Mouse (Mus musculus): ENCODE data around the gene Ypel2.

Ypel2 gene

GRCm38 (mm10) chr11:86930636-86931180 is 62.8 kb downstream of the Ypel2 start:
- no peak for DNase-seq (ENCODE audit: low spot score)

DNA sequence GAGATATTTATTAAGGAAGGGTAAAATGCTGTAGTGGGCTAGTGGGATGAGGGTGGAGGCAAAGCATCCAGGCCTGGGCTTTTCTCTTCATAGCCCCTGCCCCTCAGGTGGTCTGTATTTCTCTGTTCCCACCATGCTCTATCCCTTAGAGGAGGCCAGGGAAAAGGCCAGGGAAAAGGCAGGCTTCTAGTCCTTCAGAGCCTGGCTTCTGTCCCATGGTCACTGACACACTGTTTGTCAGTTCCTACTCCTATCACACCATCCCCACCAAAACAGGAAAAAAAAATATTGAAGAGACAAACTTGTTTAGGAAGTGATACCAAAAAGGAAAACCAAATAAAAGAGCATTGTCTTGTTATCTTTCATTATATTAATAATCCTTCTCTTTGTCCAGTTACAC is 63.5 kb downstream of the Ypel2 start:
- DNase-seq (ENCODE audit: low spot score) = no peak

DNA sequence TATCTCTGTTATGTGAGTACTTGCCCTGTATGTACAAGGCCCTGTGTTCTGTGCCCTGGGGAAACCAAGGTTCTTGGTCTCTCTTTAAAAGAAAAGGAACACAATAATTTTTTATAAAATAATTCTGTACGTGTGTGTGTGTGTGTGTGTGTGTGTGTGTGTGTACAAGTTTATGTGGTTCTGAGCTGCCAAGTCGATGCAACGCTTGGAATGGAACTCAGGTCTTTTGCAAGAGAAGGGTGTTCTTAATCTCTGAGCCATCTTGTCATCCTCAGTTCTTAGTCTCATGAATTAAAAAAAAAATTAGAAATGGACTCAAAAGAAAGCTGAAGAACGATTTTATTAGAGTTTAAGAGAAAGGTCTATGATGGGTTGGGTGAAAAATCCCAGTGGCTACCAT is 64.0 kb downstream of the Ypel2 start:
- DNase-seq (ENCODE audit: low spot score) = no peak

DNA sequence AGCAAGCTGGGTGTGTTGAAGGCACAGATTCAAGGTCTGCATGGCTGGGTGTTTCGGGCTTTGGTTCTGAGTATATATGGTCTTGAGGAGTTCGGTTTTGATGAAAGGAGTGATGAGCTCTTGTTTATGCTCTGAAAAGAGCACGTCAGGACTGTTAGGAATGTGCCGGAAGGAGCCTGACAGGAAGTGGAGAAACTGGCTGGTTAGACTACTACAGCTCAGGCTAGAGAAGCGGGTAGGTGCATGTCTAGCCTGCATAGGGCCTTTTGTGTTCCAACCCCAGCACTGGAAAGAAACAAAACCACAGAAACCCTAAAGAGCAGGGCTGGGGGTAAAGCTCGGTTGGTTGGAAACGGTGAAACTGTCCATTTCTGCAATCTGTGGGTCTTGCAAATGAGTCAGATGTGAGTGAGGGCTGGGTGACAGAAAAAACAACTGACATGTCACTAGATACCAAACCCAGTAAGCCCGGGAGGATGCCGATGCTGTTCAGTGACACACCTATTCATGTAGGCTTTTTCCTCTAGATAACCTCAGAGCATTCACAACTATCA is 68.3 kb downstream of the Ypel2 start:
- DNase-seq (ENCODE audit: low spot score) = no peak

- DNase-seq (ENCODE audit: low spot score) = no peak
These were observed 68.9 kb downstream of the Ypel2 start for GRCm38 (mm10) chr11:86924629-86925028.

GRCm38 (mm10) chr11:86923654-86924053 is 69.9 kb downstream of the Ypel2 start:
- no peak for DNase-seq (ENCODE audit: low spot score)

DNA sequence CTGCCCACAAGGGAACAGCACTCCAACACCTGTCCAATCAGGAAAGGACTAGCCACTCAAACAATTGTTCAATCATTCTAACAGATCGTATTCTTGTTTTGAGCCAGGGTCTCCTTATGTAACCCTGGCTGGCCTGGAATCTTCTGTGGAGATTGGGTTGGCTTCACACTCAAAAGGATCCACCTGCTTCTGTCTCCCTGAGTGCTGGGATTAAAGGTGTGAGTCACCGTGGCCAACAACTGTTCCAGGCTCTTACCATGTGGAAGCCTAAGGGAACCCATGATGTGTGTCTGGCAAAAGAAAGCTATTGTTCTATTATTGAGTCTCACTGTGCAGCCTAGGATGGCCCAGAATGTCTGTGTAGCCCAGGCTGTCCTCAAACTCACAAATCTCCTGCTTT is 71.5 kb downstream of the Ypel2 start:
- no peak for DNase-seq (ENCODE audit: low spot score)

DNA sequence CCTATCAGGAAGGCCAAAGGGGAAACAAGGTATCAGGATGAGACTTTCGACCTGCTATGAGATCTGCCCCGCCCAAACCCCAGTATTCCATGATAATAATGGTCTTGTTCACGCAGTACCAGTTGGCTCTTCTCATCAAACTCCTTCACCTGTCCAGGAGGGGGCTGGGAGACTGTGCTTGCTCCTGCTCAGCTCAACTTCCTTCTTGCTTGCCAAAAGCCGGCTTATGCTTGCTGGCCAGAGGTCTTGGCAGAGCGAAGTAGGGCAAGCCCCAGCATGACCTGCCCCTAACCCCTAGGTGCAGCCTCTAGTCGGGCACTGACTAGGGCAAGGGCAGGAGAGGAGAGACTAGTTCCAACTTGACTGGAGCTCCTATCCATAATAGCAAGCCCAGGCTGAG is 72.2 kb downstream of the Ypel2 start:
- no peak for DNase-seq (ENCODE audit: low spot score)

DNA sequence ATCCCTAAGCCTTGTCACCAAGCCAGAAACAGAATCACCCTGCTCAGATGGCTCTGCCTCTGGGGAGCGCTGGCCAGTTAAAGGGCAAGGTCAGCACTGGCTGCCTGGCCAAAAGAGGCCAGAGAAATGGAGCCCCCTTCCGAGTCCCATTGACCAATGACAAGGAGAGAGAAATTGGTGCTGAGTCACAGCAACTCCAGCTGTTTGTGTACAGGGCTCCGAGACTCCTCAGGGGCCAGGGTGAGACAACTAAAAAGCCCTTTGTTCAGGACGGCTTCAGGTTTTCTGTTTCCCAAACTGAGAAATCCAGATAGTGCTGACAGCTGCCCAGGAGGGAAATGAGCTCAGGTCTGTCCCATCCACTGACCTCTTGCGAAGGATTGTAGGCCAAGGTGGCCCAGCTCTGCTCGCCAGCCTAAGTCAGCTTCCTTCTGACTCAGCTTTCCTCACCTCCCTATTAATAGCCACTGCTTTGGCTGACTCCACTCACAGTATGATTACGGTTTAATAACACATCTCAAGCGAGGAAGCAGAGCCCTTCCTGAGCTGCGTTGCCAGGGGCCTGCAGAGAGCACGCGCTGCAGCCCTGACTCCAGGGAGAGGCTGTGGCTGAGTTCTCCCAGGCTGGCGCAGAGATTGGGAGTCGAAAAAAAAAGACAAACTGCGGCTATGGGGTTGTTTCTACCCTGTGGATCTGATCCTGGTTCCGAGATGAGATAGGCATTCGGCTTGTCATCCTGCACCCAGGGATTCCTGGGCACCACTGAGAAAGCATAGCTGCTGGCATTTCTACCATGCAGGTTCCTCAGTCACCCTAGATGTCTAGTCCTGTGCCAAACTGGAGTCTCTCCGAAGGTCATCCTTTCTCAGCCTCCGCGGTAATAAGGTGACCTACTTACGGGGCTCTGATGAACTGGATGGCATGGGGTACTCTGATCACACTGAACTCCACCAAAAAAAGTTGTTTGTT is 73.1 kb downstream of the Ypel2 start:
- DNase-seq (ENCODE audit: low spot score) = no peak

DNA sequence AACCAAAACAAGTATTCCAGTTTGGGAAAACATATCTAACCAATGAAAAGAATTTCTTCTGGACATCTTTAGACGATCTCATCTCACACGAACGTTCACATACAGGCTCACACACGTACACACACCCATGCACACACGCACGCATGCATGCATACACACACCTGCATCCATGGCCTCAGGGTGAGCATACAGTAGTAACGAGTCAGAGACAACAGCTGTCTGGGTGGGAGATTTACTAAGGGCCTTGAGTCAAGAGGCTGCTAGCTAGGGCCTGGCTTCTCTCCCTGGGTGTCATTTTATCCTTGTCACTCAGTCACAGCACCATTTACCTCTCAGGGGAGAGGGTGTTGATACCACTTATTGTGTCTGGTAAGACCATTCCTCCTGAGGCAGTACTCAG is 74.0 kb downstream of the Ypel2 start:
- DNase-seq (ENCODE audit: low spot score) = no peak

DNA sequence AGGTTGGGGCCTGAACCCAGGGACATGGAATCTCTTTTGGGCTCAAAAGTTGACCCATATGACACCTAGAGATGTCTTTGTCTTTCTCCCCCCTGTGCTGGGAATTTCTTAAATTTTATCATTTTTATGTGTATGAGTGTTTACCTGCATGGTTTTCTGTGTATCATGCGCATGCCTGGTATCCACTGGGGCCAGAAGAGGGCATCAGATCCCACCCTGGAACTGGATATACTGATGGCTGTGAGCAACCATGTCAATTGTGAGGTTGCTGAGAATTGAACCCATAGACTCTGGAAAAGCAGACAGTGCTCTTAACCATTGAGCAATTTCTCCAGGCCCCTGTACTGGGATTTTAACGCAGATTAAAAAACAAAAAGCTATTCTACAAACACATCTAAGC is 76.0 kb downstream of the Ypel2 start:
- no peak for DNase-seq (ENCODE audit: low spot score)

DNA sequence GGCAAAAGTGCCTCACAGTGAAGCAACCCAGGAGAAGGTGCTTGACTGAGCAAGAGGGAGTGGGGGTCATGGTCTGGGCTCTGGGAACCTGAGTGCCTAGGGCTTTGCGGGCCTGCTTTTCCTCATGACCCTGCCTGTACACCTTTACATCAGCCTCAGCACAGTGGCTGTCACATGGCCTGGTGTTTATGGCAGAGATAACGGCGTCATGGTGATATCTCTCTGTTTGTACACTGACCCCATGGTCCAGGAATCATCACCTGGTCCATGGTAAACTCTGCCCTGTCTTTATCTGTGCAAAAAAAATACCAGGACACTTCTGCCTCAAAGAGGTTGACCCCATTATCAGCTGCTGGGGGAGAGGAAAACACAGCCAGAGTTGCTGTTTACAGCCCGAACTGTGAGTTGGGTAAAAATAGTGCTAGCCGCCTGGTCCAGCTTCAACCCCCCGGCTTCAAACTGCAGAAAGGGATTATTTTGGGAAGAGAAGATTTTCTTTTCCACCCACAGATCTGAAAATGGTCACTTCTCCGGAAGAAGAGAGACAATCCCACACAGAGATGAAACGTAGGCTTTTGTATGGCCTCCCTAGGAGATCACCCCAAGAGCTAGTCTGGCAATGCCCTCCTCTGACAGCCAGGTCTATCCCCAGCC is 76.8 kb downstream of the Ypel2 start:
- no peak for DNase-seq (ENCODE audit: low spot score)

- DNase-seq (ENCODE audit: low spot score) = no peak
These were observed 79.2 kb downstream of the Ypel2 start for GRCm38 (mm10) chr11:86914329-86914728.

GRCm38 (mm10) chr11:86910244-86910643 is 83.3 kb downstream of the Ypel2 start:
- no peak for DNase-seq (ENCODE audit: low spot score)

- no peak for DNase-seq (ENCODE audit: low spot score)
These were observed 84.5 kb downstream of the Ypel2 start for GRCm38 (mm10) chr11:86909028-86909427.

- no peak for DNase-seq (ENCODE audit: low spot score)
These were observed 85.5 kb downstream of the Ypel2 start for GRCm38 (mm10) chr11:86907889-86908590.

DNA sequence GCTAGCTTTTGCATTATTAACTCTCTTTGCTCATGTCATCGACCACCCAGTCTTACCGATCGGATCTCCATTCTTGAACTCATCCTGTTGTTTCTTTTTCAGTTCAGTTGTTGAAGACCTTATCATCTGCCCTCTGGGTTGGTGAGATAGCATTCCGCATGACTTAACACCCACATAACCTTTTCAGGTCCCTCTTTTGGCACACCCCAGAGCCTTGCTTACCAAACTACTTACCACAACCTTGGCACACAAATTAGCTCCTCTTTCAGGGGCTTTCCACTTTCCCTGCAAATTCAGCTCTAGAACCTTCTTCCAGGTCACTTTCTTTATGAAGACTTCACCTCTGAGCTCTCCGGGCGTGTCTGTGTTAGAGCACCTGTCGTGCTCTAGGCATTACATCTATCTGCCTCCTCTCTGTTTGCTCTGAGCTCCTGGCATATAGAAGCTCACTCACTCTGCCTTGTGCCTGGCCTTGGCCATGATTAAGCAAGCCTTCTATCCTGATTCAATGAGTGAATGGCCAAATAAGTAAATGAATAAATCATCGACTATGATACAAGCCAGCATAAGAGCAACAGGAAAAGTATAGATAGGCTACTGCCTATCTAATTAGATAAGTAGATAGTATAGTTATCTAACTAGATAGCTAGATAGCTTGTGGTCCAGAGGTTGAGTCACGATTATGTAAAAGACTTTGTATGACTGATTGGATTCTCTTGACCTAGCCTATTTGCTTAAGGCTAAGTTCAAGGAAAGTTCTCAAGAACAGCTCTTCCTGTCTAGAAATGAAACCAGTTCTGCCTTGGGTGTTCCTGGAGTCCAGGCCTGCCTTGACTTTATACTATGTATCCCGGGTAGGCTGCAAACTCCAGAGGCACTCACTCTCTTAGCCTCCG is 86.5 kb downstream of the Ypel2 start:
- DNase-seq (ENCODE audit: low spot score) = no peak

GRCm38 (mm10) chr11:86906257-86906656 is 87.2 kb downstream of the Ypel2 start:
- DNase-seq (ENCODE audit: low spot score) = no peak

- DNase-seq (ENCODE audit: low spot score) = no peak
These were observed 88.2 kb downstream of the Ypel2 start for GRCm38 (mm10) chr11:86905261-86905660.

GRCm38 (mm10) chr11:86904706-86905105 is 88.8 kb downstream of the Ypel2 start:
- no peak for DNase-seq (ENCODE audit: low spot score)

DNA sequence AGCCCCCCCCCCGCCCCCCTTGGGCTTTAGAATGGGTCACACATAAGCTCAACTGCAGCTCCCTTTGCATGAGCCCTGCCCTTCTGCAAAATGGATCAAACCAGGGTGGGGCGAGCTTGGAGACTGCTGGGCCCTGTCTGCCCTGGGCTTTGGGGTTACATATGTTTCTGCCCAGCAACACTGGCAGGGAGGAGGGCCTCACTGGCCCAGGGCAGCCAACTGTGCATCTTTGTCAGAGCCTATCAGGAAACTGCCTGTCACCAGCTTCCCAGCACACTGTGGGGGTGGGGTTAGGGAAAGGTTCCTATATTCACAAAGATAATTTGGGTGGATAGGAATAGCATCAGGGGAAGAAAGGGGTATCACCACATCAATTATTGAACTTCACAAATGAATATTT is 95.1 kb downstream of the Ypel2 start:
- no peak for DNase-seq (ENCODE audit: low spot score)
